Mouse (Mus musculus) right cerebral cortex, postnatal 4 days (tissue): ENCODE data around the gene Grhl1.
"Not testable (repeated sequence)": the region's sequence is repeated elsewhere in the genome, so short reads cannot be mapped to it uniquely, and the experiment has no call there.

Source experiments
- DNase-seq: peaks from one replicate; pipeline ENCODE4 v3.0.0-alpha.2; 2022

Grhl1 gene

GRCm38 (mm10) chr12:24571523-24572392, at the start of gene Grhl1:
Grhl1 (plus strand) TSS chr12:24572283.
- peak; percentile 85 for DNase-seq

DNA sequence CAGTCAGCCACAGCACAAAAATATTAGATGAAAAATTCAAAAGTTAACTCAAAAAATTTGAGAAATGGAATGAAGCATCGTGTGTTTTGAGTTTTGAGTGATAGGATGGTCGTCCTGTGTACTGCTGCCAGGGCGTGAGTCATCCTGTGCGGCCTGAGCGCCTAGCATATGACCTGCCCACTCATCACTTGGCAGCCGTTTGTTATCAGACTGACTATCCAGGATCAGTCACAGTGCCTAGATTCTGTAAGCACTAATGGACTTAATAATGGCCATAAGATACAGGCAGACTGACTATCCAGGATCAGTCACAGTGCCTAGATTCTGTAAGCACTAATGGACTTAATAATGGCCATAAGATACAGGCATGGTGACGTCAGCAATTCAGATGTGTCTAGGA, 47.0 kb upstream of the Grhl1 start:
- not testable (repeated sequence) for DNase-seq

DNA sequence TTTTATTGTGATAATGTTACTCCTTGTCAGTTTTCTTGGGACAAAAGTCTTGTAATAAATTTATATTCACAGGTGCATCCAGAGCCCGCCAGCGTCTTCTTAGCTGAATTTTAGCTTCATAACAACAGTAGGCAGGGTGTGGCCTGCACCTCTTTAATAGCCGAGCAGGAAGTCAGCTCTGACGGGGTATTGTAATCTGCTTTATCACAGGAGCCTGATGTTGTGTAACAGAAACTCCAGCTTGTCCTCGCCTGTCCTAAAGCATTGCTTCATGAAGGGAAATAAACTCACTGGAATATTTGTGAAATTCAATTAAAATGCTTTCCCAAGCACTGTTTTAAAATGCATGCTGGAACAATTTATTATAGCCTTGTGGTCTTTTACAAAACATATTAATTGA, 35.7 kb upstream of the Grhl1 start:
- no peak for DNase-seq

DNA sequence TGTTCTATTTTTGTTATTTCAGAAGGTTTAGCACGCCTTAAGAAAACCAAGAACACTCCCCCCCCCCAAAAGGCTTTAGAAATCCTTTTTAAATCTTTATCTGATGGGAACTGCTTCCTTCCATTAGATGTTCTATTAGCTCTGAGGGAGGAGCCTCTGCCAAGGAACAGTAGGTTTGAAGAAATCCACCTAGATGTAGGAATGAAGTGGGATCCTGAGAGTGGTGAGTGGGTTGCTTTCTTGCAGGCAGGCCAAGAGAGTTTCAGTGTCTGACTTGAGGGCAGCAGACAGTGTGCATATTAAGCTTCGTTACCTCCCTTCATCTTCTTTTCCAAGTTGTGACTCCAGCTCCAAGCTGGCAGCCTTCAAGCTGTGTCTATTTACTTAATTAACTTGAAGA, 34.9 kb upstream of the Grhl1 start:
- no peak for DNase-seq

GRCm38 (mm10) chr12:24537965-24538364, 34.1 kb upstream of the Grhl1 start:
- no peak for DNase-seq

DNA sequence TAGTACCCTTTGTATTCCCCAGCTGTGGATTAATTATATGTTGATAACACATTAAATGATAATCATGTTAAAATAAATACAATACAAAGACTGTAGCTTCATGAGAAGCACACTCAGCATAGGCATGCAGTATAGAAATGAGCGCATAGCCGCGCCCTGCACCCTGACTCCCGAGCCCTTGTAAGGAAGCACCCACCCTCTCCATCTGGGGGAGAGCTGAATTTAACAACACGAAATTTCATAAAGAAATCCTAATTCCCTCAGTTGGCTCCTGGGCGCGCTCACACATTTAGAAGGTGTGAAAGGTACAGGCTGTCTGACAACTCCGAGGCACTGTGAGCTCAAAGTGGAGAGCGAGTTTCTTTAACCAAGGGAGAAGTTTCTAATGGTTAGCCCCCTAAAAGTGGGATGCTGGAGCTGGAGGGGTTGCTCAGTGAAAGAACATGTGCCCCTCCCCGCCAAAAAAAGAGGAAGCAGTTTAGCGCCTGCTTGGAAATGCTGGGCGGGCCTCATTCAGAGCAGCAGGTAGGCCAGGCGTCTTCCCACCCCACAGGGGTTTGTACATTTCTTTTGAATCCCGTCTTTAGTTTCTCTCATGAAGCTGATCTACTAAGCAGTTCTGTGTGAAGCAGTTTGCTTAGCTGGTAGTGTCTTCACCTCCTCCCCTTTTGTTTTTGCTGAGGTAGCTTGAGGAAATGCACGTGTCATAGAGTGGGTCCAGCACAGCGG, 30.5 kb upstream of the Grhl1 start:
- DNase-seq, result no peak

- DNase-seq, result no peak
Observed at GRCm38 (mm10) chr12:24547686-24548085, 24.4 kb upstream of the Grhl1 start.

DNA sequence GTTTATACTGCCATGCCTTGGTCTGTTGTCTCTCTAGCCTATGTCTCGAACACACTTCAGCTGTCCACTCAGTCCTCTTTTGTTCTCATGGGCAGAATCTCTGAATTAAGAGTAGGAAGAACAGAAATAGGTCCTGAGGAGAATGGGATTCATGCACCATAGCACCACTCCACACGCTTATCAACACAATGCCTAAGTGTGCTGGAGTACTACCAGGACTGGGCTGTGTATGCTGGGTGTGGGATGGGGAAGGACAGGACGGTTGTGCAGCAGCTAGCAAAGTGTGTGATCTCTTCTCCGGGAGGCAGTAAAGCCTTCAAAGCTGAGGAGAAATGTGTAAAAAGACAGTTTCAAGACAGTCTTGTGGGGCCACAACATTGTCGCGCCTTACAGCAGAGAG, 23.2 kb upstream of the Grhl1 start:
- DNase-seq, result no peak

DNA sequence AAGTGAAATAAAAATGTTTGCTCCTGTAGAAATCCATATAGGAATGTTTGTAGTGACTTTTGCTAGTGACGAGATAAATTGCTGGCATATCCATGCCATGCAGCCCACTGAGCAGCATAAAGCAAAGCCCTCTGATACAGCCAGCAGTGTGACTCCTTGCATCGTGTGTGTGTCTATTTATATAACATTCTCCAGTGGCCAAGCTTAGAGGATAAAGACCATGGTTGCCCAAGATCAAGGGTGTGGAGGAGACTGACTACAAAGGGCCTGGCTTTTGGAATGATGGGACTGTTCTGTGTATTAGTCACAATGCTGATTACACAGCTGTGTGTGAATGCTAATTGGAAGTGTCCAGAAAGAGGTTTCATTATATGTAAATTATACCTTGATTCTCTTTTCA, 19.6 kb upstream of the Grhl1 start:
- DNase-seq, result no peak

- DNase-seq, result no peak
Observed at GRCm38 (mm10) chr12:24555976-24556375, 16.1 kb upstream of the Grhl1 start.

DNA sequence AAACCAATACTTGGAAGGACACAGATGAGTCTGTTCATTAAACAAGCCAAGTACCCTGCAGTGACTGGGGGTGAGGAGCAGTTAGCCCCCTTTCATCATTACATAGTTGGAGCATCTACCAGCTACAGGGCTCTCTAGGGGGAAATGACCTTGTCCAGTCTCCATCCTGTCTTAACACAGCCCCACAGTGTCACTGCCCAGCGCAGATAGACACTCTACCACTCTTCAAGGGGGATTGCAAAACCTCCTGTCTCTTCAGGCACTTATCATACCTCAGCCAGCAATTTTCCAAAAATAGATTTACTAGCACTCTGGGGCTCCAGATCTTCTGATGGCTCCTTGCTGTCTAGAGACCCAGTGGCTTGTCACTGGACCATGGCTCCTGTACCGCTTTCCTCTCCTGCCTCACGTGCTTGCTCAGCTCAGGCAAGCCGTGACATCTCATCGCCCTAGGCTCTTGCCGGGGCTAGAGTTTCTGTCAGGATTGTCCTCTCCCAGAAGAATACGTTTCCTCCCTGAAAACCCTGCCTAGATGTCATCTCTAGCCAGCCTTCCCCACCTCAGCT, 8.6 kb upstream of the Grhl1 start:
- DNase-seq, result no peak

GRCm38 (mm10) chr12:24565311-24565710, 6.8 kb upstream of the Grhl1 start:
- DNase-seq, result no peak

- no peak for DNase-seq
Observed at GRCm38 (mm10) chr12:24567606-24568005, 4.5 kb upstream of the Grhl1 start.

DNA sequence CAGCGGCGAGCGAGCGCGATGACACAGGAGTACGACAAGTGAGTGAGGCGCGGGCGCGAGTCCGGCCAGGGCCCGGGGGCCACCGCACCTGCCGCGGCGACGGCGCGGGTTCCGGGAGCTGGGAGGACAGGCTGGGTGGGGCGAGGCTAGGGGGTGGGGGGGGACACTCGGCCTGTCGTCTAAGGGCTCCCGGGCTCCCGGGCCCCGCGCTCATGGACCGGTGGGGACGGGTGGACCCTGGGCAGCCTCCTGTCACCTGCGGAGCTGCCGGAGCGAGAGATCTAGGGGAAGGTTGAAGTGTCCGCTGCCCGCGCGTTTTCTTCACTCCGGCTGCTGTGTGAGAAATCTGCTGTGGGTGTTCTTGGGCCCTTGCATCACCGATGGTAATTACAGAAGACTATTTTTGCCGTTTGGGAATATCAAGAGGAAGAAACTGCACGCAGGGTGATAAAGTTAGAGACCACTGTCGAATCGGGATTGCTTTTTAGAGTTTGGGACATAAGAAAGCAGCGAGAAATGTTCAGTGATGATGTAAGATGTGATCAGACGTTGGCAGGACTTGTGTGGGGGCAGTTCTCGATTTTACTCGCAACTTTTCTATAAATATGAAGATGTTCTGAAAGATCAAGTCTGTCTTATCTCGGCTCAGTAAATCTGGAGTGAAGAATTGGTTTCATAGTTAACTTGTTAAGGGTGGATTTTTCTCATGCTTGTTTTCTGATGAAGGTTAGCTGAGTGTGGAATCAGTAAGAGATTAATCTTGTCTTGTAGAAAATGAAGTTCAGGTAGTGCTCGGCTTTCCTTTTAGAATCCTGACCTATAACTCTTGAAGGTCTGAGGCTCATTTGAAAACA, 565 bp downstream of the Grhl1 start:
- no peak for DNase-seq

- no peak for DNase-seq
Observed at GRCm38 (mm10) chr12:24573275-24573580, 1.1 kb downstream of the Grhl1 start.

DNA sequence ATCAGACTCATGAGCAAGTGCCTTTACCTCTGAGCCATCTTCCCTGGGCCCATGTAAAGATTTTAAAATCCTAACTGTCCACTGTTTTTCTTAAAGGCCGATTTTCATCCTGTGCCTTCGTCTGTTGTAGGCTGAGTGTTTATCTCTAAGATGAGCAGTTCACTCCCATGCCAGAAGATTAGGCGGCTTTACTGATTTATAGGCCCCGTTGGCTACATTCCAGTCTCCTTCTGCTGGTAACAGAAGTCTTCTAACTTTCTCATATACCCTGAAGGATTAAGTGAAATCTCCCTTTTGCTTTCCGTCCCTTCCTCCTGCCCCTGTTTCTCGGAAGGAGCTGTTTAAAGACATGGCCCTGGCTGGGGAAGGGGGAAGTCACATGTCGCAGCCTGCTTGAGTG, 2.8 kb downstream of the Grhl1 start:
- DNase-seq, result no peak

- DNase-seq, result no peak
Observed at GRCm38 (mm10) chr12:24580452-24580851, 8.4 kb downstream of the Grhl1 start.

- DNase-seq, result no peak
Observed at GRCm38 (mm10) chr12:24580996-24581683, 9.1 kb downstream of the Grhl1 start.

DNA sequence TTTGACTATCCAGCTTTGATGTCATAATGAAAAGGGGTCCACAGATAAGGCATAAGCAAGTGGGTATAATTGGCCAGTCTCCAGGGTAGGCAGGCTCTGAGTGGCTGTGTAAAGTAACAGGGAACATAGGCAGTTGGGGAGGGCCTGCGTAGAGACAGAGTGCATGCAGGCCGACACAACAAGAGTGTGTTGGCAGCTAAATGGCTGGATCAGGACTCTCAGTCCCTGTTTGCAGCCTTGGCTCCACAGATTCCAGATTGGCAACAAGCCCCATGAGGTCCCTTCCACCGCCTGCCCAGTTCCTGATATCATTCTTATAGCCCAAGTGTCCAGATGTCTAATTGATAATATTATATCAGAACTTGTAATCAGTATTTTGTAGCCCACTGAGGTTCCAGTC, 11.6 kb downstream of the Grhl1 start:
- DNase-seq, result no peak

DNA sequence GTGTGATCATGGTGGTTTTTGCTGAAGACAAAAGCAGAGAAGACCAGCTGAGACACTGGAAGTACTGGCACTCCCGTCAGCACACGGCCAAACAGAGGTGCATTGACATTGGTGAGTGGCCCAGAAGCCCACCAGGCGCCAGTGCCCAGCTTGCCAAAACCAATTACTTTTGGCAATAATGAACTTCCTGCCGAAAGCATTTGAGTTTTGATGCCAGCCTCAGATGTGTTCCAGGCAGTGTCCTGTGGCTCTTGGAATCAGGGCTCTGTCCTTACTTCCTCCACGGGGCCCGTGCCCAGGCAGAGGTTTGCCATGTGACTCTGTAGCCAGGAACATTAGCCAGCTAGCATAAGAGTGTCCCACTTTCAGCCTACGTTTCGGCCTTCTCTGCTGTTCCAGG, 12.8 kb downstream of the Grhl1 start:
- no peak for DNase-seq

GRCm38 (mm10) chr12:24586193-24586592, 14.1 kb downstream of the Grhl1 start:
- DNase-seq, result no peak

DNA sequence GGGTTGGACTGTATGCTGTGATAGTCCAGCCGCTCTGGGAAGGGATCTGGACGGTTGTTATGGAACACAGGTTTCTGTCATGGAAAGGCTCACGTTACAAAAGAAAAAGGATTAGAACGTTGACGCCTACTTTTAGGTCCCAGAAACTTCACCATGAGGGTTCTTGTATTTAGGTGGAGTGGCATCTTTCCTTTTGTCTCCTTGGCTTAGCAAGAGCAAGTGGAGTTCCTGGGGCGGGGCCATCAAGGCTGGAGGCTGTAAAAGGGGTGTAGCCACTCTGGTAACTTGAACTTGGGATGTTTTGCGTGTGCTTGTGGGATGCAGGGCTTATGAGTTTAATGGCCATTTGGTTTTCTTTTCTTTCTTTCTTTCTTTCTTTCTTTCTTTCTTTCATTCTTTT, 18.3 kb downstream of the Grhl1 start:
- no peak for DNase-seq

- DNase-seq, result no peak
Observed at GRCm38 (mm10) chr12:24592055-24592454, 20.0 kb downstream of the Grhl1 start.
